Mouse (Mus musculus) erythroblast, embryonic 14.5 days (primary cell): ENCODE measurements around the gene Olfr1353.
"Not testable (repeated sequence)": the region's sequence is repeated elsewhere in the genome, so short reads cannot be mapped to it uniquely, and the experiment has no call there.

Experiments used
- GATA1 ChIP-seq: IDR thresholded peaks from 2 replicates; pipeline ENCODE4 v1.6.1; 2012; ENCODE audit warnings: low read length, inconsistent platforms, mixed read lengths
- TAL1 ChIP-seq: IDR thresholded peaks from 3 replicates; pipeline ENCODE4 v1.6.1; 2012; ENCODE audit warnings: low read length, inconsistent platforms, mixed read lengths

- TF ChIP-seq GATA1, TAL1: not testable (repeated sequence)
Measured at GRCm38 (mm10) chr10:78950336-78950735, 12.8 kb upstream of the Olfr1353 start, which contains the start of gene Olfr8.
